Mouse (Mus musculus) heart, adult 18-20 months (tissue): Measurements from ENCODE around the gene Rpusd4. TPM values are rescaled to one million over a fixed set of nuclear protein-coding genes. Genes with fewer than 3 reads are reported as not detected.

Source experiments
- total RNA-seq, 2 experiments: library from RNA; stranded (reverse); gene quantifications; 2 replicates each; pipeline ENCODE4 v1.2.3; 2021

Rpusd4 gene
- total RNA-seq, 2 experiments from 2014 or later: 14.9 to 16.3 TPM

Other genes with a start within 250 kb of the Rpusd4 start
- 10 to 100 TPM; 24.1 to 26.0 TPM for gene St3gal4, start 148.6 kb upstream of the Rpusd4 start, total RNA-seq
- gene Dcps, start 91.8 kb upstream of the Rpusd4 start, total RNA-seq: 10 to 100 TPM; 12.8 to 16.8 TPM
- gene Srpr, start 67.7 kb upstream of the Rpusd4 start, total RNA-seq: 10 to 100 TPM; 81.3 to 90.0 TPM
- 1 to 10 TPM; 4.3 to 6.0 TPM for gene Tirap, start 67.6 kb upstream of the Rpusd4 start, total RNA-seq
- gene Foxred1, start 56.8 kb upstream of the Rpusd4 start, total RNA-seq: 10 to 100 TPM; 75.0 to 83.1 TPM
- gene Fam118b, start 60 bp upstream of the Rpusd4 start, total RNA-seq: 10 to 100 TPM; 12.0 to 15.7 TPM
- 1 to 10 TPM; 9.0 to 9.2 TPM for gene Cdon, start 153.3 kb downstream of the Rpusd4 start, total RNA-seq